Mouse (Mus musculus) ES-Bruce4 (cell line): ENCODE measurements around the gene OR5BS1P.

ENCODE experiments used
- CTCF ChIP-seq: IDR thresholded peaks from one replicate; pipeline ENCODE4 v1.8.1; 2011; ENCODE audit warnings: low read depth, low read length
- POLR2A ChIP-seq: IDR thresholded peaks from one replicate; pipeline ENCODE4 v1.8.1; 2011; ENCODE audit warnings: low read length; ENCODE audit not compliant: insufficient read depth

DNA sequence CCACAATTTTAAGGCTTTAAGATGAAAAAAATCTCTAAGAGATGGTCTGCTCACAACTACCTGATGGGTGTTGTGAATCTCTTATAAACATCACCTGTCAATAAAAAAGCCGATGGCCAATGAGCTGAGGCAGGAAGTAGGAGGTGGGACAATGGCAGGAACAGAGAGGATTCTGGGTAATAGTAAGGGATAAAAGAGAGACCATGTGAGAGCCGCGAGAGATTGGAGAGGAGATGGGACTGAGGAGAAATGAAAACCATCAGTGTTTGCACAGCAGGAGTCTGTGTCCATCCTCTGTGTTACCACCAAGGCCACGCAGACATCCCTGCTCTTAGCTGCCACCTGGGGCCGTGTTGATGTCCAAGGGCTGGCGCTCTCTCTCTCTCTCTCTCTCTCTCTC, 37.6 kb downstream of the OR5BS1P start:
- TF ChIP-seq CTCF (no peak), POLR2A (peak; percentile 26)
